Mouse (Mus musculus): ENCODE measurements around the gene Trpm1.

Gene Trpm1

DNA sequence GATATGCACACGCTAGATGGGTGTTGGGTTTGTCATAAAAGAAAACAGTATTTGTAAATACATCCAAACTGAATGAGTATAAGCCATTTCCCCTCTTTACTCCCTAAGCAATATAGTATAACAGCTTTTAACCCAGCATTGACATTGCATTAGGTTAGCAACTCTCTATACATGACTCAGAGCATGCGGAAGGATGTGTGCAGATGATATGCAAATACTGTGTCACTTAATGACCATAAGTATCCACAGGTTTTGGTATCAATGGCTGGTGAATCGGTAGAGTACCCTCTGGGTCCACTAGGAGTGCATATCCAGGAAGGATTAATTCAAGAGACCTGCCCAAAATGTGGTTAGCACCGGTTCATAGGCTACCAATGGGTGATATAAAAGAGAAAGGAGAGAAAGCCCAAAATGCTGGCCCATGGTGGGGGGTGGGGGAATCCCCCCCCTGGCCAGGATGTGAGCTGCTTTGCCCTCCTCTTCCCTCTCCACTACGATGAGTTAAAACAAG is 80.7 kb downstream of the Trpm1 start:
- DNase-seq (ENCODE audit: low spot score): no peak

- no peak for DNase-seq (ENCODE audit: low spot score)
Observed at GRCm38 (mm10) chr7:64236521-64236920, 82.9 kb downstream of the Trpm1 start.

DNA sequence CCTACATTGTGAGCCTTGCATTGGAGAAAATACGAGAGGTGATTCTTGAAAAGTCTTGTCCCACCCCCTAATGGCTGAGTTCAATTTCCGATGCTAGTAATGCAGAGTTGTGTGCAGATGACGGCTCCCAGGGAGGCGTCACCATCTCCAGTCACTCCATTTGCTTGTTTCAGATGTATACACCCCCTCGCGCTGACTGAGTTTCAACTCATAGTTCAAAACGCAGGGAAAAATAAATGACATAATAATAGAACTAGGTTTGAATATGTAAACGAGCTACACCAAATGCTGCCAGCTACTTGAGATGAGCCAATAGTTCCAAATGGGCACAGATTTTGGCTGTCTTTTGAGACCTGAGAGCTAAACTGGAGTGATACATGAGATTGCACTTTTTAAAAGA is 84.1 kb downstream of the Trpm1 start:
- DNase-seq (ENCODE audit: low spot score): no peak

DNA sequence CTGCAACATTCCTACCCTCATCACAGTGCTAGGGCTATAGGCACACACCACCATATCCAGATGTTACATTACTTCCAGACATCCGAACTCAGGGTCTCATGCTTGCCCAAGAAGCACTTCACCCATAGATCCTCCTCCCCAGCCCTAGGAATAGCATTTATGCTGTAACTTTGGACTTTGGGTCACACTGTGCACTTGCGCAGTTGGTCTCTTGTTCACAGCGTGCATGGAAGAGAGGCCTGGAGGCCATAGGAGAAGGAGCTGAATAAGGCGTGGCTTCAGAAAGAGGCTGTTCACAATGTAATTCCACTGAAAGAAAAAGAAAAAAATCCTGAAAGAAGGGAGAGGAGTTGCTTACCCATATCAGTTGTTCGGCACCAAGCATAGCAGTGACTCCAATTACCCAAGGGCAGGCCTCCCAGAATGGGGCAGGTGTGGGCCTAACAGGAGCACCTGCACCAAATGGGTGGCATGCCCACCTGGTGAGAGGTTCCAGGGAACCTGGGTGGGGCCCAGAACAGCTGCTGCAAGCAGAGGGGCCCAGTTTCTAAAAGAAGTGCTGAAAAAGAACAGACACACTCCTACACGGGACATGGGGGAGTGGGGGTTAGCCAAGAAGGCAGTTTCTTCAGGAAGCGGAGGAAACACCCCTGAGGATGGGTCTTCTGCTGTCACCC is 84.9 kb downstream of the Trpm1 start:
- no peak for DNase-seq (ENCODE audit: low spot score)

GRCm38 (mm10) chr7:64239138-64239805 is 85.6 kb downstream of the Trpm1 start:
- DNase-seq (ENCODE audit: low spot score): no peak

- no peak for DNase-seq (ENCODE audit: low spot score)
Observed at GRCm38 (mm10) chr7:64239806-64240315, 86.2 kb downstream of the Trpm1 start.

GRCm38 (mm10) chr7:64242424-64242823 is 88.8 kb downstream of the Trpm1 start:
- no peak for DNase-seq (ENCODE audit: low spot score)

GRCm38 (mm10) chr7:64244371-64244770 is 90.7 kb downstream of the Trpm1 start:
- no peak for DNase-seq (ENCODE audit: low spot score)

DNA sequence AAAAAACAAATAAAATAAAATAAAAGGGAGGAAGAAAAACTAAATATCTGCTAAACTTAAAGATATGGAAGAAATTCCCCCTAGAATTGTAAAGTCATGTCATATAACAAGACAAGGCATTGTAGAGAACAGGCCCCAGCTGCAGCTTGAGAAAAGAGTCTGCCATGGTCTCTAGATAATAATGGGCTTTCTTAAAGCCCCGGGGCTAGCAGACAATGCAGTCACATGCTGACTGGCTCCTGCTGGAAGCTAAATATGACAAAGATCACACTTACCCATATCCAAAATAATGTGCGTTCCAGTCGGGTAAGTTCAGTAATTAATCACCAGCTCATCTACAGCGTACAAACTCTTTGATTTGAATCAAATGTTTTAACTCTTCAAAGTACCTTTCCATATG is 93.1 kb downstream of the Trpm1 start:
- DNase-seq (ENCODE audit: low spot score): no peak

DNA sequence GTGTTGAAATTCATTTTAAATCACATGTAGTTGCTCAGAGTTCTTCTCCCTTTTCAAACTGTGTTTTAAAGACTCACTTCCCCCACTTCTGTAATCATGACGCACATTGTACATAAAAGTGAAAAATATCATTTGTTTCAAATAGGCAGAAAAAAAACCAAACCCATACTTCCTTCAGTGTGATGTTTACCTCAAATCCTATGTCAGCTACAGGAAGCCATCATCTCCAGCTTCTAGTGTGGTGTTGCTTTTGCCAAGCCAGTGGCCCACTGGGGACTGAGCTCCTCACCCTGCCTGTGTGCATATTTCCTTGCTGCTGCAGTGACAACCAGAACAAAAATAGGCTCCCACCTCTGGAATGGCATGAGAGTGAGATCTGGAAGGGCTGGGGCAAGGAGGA is 94.7 kb downstream of the Trpm1 start:
- no peak for DNase-seq (ENCODE audit: low spot score)

DNA sequence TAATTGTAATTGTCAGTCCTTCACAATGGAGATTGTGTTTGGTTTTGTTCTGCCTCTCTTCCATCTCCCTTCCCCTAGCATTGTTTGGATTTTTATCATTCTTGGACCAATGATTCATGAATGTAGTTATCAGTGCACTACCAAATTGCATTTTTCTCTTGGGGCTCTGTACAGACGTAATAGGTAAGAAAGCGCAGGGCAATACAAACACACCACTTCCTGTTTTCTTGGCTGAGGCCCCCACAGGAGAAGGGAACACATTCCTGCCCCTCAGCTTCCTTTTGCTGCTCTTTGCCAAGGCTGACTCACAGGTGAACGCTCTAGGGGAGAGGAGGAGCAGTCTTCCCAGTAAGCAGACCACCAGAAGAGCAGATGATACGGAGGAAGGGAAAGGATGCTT is 96.1 kb downstream of the Trpm1 start:
- DNase-seq (ENCODE audit: low spot score): no peak

DNA sequence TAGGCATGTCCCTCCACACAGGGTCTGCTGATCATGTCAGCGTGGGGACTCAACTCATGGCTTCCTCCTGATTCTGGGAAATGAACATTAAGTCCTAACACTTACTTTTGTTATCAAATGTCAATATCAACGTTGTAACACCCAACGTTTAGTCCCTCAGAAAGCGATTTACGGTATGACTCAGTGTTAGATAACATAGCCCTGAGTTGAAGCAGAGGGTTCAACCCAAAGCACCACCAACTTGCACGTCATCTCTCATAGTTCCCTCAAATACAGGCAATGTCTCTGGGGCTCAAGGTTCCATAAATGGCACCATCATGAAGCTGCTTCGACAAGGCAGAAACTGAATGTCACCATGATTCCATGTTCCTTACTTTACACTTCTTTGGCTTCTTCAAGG is 96.8 kb downstream of the Trpm1 start:
- no peak for DNase-seq (ENCODE audit: low spot score)

GRCm38 (mm10) chr7:64253736-64254135 is 100.1 kb downstream of the Trpm1 start:
- no peak for DNase-seq (ENCODE audit: low spot score)

GRCm38 (mm10) chr7:64265502-64266279 is 112.1 kb downstream of the Trpm1 start:
- DNase-seq (ENCODE audit: low spot score): no peak

DNA sequence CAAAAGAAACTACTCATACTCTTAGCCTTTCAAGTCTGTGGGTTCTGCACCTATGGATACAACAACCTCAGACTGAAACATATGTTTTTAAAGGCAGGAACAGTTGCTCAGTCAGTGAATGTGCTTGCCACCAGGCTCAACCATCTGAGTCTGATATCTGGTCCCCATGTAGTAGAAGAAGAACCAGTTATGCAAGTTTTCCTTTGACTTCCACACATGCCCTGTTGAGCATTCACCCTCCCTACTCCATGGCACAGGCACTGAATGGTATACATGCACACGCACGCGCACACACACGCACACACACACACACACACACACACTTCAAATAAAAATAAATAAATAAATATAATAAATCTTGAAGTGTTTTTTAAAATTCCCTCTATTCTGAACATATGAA is 113.0 kb downstream of the Trpm1 start:
- no peak for DNase-seq (ENCODE audit: low spot score)

DNA sequence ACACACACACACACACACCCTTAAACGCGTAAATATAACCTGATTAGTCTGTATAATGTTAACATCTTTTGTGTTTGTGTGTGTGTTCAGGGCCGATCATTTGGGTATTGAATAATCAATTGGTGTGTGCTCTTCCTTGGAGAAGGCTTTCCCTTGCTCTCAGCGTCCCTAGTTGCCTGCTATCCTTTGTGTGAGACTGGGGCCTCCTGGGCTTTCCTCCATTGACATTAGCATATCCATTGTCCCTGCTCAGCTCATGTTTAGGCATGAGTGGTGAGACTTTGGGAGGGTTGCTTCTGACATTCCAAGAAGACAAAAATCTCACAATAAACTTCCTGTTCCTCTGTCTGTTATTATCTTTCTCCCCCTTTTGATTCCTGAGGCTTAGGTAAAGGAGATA is 118.3 kb downstream of the Trpm1 start:
- no peak for DNase-seq (ENCODE audit: low spot score)

- DNase-seq (ENCODE audit: low spot score): no peak
Observed at GRCm38 (mm10) chr7:64275518-64275917, 121.9 kb downstream of the Trpm1 start.

GRCm38 (mm10) chr7:64276921-64277320 is 123.3 kb downstream of the Trpm1 start:
- no peak for DNase-seq (ENCODE audit: low spot score)

DNA sequence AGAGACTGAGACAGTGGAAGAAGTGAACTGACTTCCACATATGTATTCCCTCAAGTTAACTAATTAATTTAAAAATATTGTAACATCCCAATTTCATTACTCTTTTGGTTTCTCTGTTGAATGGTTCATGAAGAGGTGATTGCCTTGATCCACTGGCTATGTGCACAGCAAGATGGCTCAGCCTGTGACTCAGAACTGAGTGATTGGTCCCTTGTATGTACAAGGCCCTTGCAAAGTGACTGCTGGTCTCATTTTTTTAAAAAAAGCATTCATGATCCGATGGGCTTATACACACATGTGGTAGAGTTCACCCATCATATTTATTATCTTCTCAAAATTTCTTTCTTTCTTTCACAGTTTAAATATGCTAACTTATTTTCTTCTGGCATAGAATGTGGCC is 124.9 kb downstream of the Trpm1 start:
- DNase-seq (ENCODE audit: low spot score): no peak

DNA sequence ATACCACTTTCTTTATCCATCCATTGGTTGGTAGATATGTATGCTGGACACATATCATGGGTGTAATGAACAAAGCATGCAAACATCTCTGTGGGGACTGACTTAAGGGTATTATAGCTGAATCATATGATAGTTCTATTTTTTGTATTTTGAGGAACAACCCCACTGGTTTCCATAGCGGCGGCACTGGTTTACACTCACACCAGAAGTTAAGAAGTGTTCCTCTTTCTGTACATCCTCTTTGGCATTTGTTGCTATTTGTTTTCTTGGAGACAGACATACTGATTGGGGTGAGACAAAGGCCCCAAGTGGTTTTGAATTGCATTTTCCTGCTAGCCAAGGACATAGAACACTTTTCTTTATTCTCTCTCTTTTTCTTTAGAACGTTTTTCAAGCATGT is 125.9 kb downstream of the Trpm1 start:
- DNase-seq (ENCODE audit: low spot score): no peak

DNA sequence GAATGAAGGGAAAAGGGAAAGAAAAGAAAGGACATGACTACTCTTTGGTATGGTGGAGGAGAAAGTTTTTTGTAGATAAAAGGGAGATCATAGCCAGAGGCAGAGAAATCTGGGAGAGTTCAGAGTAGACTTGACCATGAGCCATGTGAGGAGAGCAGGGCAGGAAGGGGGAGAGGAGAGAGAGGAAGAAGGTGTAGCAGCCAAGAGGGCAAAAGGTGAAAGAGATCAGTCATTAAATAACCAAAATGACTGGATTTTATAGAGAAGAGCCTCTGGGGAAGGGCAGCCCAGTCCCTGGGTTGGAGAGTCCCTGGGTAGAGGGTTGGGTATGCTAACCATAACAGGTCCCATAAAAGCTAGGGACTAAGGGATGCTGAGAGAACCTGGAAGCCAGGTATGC is 132.9 kb downstream of the Trpm1 start:
- no peak for DNase-seq (ENCODE audit: low spot score)

- peak; percentile 96 for DNase-seq (ENCODE audit: low spot score)
Observed at GRCm38 (mm10) chr7:64287414-64288091, 133.9 kb downstream of the Trpm1 start, which contains the start of gene Mtmr10. TSS of gene Mtmr10 (plus strand) at chr7:64287653.
